Mouse (Mus musculus) spleen, adult 18-20 months (tissue): ENCODE data around the gene Fam210b.

Experiments used
- DNase-seq, 2 experiments: peaks; one replicate each; pipeline ENCODE4 v3.0.0; 2022; ENCODE audit warnings: mixed read lengths in 2 of 2

Gene Fam210b

DNA sequence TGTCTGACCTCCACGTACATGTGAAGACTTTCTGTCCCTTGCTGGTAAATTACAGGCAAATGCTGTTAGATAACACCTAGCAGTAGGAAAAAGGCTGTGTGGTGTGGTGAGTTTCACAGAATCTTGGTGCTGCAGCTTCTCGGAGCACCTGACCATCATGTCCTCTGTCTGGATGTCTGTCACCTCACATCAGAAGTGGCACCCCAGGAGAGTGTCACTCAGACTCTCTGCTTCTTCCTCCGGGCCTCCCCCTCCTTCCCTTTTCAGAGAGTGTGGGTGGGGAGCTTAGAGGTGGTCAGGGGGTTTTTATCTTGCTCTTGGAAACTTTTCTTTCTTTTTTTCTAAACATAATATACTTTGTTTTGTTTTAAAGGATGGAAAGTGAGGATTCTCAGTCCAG, 59.6 kb downstream of the Fam210b start:
- DNase-seq = no peak
